Mouse (Mus musculus): Measurements from ENCODE around the gene Syt8. TPM values are rescaled to one million over a fixed set of nuclear protein-coding genes. Genes with fewer than 3 reads are reported as not detected.
A peak's percentile ranks its signal among the peaks of the same experiment; 100 is the strongest.

The Syt8 gene
- polyA plus RNA-seq, 1 experiment from 2014 or later: not detected

DNA sequence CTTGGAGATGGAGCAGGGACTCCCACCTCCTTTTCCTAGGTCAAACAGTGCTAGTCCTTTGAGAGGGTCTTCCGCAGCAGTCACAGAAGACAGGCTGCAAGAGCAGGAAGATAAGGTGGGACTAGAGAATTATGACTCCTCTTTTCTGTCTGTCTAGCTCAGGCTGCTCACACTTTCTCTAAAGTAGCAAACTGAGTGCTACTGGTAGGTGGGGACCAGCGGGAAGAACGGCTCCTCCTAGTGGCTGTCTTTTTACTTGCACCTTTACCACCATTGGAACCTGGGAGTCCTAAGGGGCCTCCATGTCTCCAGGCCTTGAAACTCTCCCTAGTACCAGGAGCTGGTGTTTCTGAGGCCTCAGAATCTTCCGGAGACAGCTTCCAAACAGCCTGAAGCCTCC lies 874 bp downstream of the Syt8 start:
- Histone ChIP-seq H3K9me3 (replicated peaks; ENCODE audit: control insufficient read depth, low read length) (no peaks in the 10 kb centered on the region), H3K4me1 (ENCODE audit: control insufficient read depth, insufficient read depth, low read length) (peaks cover 3% of the 10 kb centered on the region), H3K27ac (ENCODE audit: low read depth, low read length) (no peak overlapping the region), H3K36me3 (ENCODE audit: control insufficient read depth, insufficient read depth, low read length) (no peaks in the 10 kb centered on the region), H3K27me3 (replicated peaks; ENCODE audit: control insufficient read depth, insufficient read depth, low read length) (no peaks in the 10 kb centered on the region), H3K4me3 (ENCODE audit: low read depth, low read length) (no peak overlapping the region), H3K9ac (ENCODE audit: low read length) (no peak overlapping the region), H3K4me2 (ENCODE audit: low read length) (no peak overlapping the region)
- DNase-seq (ENCODE audit: low spot score) (peak; percentile 79), ATAC-seq (0 out of 2 replicates have a peak, but pooled peaks have one; percentile 42)
- WGBS: 22% methylated on average over 4 of the region's 4 CpGs

DNA sequence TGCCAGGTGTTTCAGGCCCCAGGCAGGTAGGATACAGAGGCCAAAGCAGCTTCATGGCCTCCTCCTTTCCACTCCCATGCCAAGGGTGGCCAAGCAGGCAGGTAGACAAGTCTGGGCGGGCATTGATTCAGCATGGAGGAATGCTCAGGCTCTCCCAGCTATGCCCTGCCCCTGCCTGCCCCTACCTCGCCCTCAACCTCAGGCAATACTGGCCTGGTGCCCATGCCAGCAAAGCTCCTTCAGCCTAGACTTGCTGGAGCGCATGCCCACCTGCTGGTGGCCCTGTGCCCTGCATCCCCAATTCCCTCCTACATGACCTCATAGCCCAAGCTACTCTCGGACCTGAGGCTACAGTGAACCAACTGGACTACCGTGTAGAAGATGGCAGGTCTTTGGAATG lies 2.7 kb downstream of the Syt8 start:
- Histone ChIP-seq H3K9ac (ENCODE audit: low read length) (no peak overlapping the region), H3K9me3 (replicated peaks; ENCODE audit: control insufficient read depth, low read length) (no peaks in the 10 kb centered on the region), H3K27me3 (replicated peaks; ENCODE audit: control insufficient read depth, insufficient read depth, low read length) (no peaks in the 10 kb centered on the region), H3K27ac (ENCODE audit: low read depth, low read length) (no peak overlapping the region), H3K4me1 (ENCODE audit: control insufficient read depth, insufficient read depth, low read length) (no peaks in the 10 kb centered on the region), H3K4me3 (ENCODE audit: low read depth, low read length) (no peak overlapping the region), H3K4me2 (ENCODE audit: low read length) (no peak overlapping the region), H3K36me3 (ENCODE audit: control insufficient read depth, insufficient read depth, low read length) (no peaks in the 10 kb centered on the region)
- no peak for ATAC-seq
- 79% methylated on average over 5 of the region's 5 CpGs for WGBS
- no peak for DNase-seq (ENCODE audit: low spot score)

DNA sequence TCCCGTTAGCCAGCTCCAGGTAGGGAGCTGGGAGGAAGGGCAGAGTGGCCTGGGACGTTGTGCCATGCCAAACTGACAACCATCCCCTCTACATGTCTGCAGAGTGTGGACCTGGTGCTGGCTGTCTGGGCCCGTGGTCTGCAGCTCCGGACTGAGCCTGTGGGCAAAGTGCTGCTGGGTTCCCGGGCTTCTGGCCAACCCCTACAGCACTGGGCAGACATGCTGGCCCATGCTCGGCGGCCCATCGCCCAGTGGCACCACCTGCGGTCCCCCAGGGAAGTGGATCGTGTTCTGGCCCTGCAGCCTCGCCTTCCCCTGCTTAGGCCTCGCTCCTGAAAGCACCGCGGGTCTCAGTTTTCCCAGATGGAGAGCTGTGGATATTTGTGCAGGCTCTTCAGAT lies 5.3 kb downstream of the Syt8 start:
- WGBS: 86% methylated on average over 14 of the region's 14 CpGs
- H3K4me3 ChIP-seq (ENCODE audit: low read depth, low read length): no peak overlapping the region
- no peaks in the 10 kb centered on the region for H3K36me3 ChIP-seq (ENCODE audit: control insufficient read depth, insufficient read depth, low read length)
- H3K27ac ChIP-seq (ENCODE audit: low read depth, low read length): no peak overlapping the region
- no peaks in the 10 kb centered on the region for H3K27me3 ChIP-seq (replicated peaks; ENCODE audit: control insufficient read depth, insufficient read depth, low read length)
- H3K4me1 ChIP-seq (ENCODE audit: control insufficient read depth, insufficient read depth, low read length): no peaks in the 10 kb centered on the region
- no peak for DNase-seq (ENCODE audit: low spot score)
- no peak overlapping the region for H3K9ac ChIP-seq (ENCODE audit: low read length)
- H3K9me3 ChIP-seq (replicated peaks; ENCODE audit: control insufficient read depth, low read length): no peaks in the 10 kb centered on the region
- no peak overlapping the region for H3K4me2 ChIP-seq (ENCODE audit: low read length)
- ATAC-seq: no peak

DNA sequence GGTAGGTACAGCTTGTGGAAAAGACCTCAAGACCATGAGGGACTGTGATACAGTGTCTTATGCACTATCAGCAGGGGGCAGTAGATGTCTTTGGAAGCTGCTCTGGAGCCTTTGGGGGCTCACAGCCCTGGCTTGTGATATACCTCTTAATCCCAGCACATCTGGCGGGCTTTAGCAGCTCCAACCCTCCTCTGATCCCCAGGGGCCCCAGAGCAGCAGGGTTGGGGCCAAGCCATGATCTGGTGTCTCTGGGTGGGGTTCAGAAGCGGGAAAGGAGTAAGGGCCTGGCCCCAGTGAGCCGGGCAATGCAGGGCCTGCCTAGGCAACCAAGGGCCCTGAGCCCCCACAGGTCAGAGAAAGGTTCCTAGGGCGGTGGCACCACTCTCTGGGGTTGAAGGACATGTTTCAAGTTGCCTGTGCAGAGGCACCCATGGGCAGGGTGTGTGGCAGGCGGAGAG lies 6.0 kb downstream of the Syt8 start:
- ATAC-seq: peak; percentile 55; the same call in 1 of the 2 replicates
- no peaks in the 10 kb centered on the region for H3K27me3 ChIP-seq (replicated peaks; ENCODE audit: control insufficient read depth, insufficient read depth, low read length)
- WGBS: 70% methylated on average over 5 of the region's 5 CpGs
- no peak overlapping the region for H3K4me2 ChIP-seq (ENCODE audit: low read length)
- no peaks in the 10 kb centered on the region for H3K4me1 ChIP-seq (ENCODE audit: control insufficient read depth, insufficient read depth, low read length)
- no peaks in the 10 kb centered on the region for H3K9me3 ChIP-seq (replicated peaks; ENCODE audit: control insufficient read depth, low read length)
- H3K4me3 ChIP-seq (ENCODE audit: low read depth, low read length): no peak overlapping the region
- no peak overlapping the region for H3K27ac ChIP-seq (ENCODE audit: low read depth, low read length)
- no peak overlapping the region for H3K9ac ChIP-seq (ENCODE audit: low read length)
- H3K36me3 ChIP-seq (ENCODE audit: control insufficient read depth, insufficient read depth, low read length): no peaks in the 10 kb centered on the region
- peak; percentile 77 for DNase-seq (ENCODE audit: low spot score)

DNA sequence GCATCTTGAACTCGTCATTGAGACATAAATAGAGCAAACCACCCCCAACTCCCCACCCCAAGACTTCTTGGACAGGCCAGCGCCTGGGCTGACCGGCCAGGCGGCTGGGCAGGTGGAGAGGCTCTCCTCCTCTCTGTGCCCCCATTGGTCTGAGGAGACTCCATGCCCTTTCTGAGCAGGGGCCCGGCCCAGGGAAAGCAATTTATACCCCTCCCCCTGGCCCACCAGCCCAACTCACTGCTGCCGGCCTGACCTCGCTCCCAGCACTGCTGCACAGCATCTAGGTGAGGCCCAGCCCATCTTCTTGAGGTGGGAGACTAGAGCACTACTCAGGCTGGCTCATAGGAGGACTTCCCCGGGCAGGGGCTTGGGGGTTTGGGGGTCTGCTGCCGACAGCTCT lies 6.9 kb downstream of the Syt8 start, which contains the start of gene Tnni2:
Gene Tnni2 (plus strand): TSS at position 224 of the 400 bp plus-strand sequence.
- H3K4me2 ChIP-seq (ENCODE audit: low read length): no peak within 1 kb of the TSS
- DNase-seq (ENCODE audit: low spot score): no peak
- no peak within 1 kb of the TSS for H3K27ac ChIP-seq (ENCODE audit: low read depth, low read length)
- WGBS: 82% methylated on average over 9 of the region's 9 CpGs
- H3K27me3 ChIP-seq (replicated peaks; ENCODE audit: control insufficient read depth, insufficient read depth, low read length): no peaks in the 10 kb centered on the region
- H3K9me3 ChIP-seq (replicated peaks; ENCODE audit: control insufficient read depth, low read length): no peaks in the 10 kb centered on the region
- H3K4me3 ChIP-seq (ENCODE audit: low read depth, low read length): no peak within 1 kb of the TSS
- no peaks in the 10 kb centered on the region for H3K36me3 ChIP-seq (ENCODE audit: control insufficient read depth, insufficient read depth, low read length)
- ATAC-seq: no peak
- no peaks in the 10 kb centered on the region for H3K4me1 ChIP-seq (ENCODE audit: control insufficient read depth, insufficient read depth, low read length)
- H3K9ac ChIP-seq (ENCODE audit: low read length): no peak within 1 kb of the TSS

DNA sequence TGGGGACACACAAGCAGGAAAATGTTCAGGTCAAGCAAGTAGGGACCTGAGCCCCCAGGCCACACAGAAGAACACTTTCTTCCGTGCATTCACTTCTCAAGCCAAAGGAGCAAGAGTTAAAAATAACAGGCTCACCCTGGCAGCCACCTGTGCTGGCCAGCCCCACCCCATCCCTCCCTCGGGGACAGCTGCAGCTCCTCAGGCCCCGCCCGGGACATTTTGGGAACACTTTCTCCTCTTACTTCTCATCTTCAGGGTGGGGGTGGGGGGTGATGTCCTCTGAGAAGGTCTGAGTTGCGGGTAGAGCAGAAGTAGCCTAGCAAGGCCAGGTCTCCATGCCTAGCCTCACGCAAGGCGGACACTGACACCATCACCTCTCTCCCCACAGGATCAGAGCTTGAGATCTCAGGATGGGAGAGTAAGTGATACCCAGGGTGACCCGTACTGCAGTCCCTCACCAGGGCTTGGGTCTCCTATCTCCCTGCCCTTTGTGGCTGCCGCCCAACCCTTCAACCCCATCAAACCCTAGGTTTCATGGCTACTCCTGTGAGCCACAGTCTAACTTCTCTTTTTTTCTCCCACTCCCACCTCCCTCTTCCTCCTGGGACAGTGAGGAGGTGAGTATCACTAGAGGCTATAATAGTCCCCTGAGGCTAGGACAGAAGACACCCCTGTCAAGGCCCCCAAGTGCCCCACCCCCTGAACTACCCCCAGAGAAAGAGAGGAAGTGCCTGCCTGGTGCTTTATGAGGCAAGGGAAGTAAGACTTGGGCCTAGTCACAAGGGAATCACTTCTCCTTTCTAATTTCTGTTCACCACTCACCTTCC lies 7.6 kb downstream of the Syt8 start:
- Histone ChIP-seq H3K27me3 (replicated peaks; ENCODE audit: control insufficient read depth, insufficient read depth, low read length) (no peaks in the 10 kb centered on the region), H3K27ac (ENCODE audit: low read depth, low read length) (no peak overlapping the region), H3K4me1 (ENCODE audit: control insufficient read depth, insufficient read depth, low read length) (no peaks in the 10 kb centered on the region), H3K9ac (ENCODE audit: low read length) (no peak overlapping the region), H3K9me3 (replicated peaks; ENCODE audit: control insufficient read depth, low read length) (no peaks in the 10 kb centered on the region), H3K4me2 (ENCODE audit: low read length) (no peak overlapping the region), H3K4me3 (ENCODE audit: low read depth, low read length) (no peak overlapping the region), H3K36me3 (ENCODE audit: control insufficient read depth, insufficient read depth, low read length) (no peaks in the 10 kb centered on the region)
- ATAC-seq: no peak
- no peak for DNase-seq (ENCODE audit: low spot score)
- WGBS: 85% methylated on average over 9 of the region's 9 CpGs

DNA sequence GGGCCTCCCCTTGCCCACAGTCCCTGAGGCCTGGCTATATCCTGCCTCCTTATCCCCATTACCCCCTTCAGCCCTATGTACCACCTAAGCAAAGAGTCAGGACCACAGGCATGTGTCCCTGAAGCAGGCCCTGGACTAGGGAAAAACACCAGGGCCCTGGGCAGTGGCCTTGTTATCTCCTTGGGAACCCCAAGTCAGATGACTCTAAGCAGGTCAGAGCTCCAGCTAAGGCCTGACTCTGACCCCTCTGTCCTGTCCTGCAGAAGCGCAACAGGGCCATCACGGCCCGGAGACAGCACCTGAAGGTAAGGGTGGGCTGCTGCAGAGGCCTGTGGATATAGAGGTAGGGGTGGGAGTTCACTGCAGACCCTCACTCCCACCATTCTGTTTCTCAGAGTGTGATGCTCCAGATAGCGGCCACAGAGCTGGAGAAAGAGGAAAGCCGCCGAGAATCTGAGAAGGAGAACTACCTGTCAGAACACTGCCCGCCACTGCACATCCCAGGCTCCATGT lies 8.3 kb downstream of the Syt8 start:
- no peak overlapping the region for H3K4me3 ChIP-seq (ENCODE audit: low read depth, low read length)
- no peak overlapping the region for H3K27ac ChIP-seq (ENCODE audit: low read depth, low read length)
- H3K9me3 ChIP-seq (replicated peaks; ENCODE audit: control insufficient read depth, low read length): no peaks in the 10 kb centered on the region
- H3K4me2 ChIP-seq (ENCODE audit: low read length): no peak overlapping the region
- no peaks in the 10 kb centered on the region for H3K36me3 ChIP-seq (ENCODE audit: control insufficient read depth, insufficient read depth, low read length)
- H3K27me3 ChIP-seq (replicated peaks; ENCODE audit: control insufficient read depth, insufficient read depth, low read length): no peaks in the 10 kb centered on the region
- H3K4me1 ChIP-seq (ENCODE audit: control insufficient read depth, insufficient read depth, low read length): no peaks in the 10 kb centered on the region
- 95% methylated on average over 7 of the region's 7 CpGs for WGBS
- no peak for ATAC-seq
- H3K9ac ChIP-seq (ENCODE audit: low read length): no peak overlapping the region
- DNase-seq (ENCODE audit: low spot score): no peak

DNA sequence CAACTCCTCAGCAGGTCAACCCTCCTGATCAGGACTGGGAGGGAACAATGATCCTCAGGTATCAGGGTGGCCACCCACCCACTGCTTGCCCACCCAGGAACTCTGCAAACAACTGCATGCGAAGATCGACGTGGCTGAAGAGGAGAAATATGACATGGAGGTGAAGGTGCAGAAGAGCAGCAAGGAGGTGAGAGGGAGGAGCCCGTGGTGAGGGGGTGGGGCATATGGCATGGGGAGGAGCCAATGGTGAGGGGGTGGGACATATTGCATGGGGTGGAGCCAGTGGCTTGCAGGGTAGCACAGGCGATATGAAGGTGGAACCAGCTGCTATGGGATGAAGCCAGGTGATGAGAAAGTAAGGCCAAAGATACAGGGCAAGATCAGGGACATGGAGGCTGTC lies 8.8 kb downstream of the Syt8 start:
- ATAC-seq: no peak

DNA sequence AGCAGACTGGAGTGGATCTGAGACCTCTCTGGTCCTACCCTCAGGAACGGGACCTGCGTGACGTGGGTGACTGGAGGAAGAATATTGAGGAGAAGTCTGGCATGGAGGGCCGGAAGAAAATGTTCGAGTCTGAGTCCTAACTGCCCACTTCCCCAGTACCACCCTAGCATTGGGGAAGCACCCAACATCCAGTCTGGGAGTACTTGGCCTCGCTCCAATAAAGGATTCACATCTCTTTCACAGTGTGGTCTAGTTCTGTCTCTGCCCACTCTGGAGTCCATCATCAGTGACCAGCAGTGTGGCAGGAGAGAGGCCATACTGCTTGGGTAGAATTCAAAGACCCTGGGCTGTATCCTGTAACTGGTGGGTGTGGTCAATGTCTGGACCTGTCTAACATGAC lies 9.5 kb downstream of the Syt8 start:
- Histone ChIP-seq H3K27ac (ENCODE audit: low read depth, low read length) (no peak overlapping the region), H3K27me3 (replicated peaks; ENCODE audit: control insufficient read depth, insufficient read depth, low read length) (no peaks in the 10 kb centered on the region), H3K9ac (ENCODE audit: low read length) (no peak overlapping the region), H3K4me1 (ENCODE audit: control insufficient read depth, insufficient read depth, low read length) (no peaks in the 10 kb centered on the region), H3K4me2 (ENCODE audit: low read length) (no peak overlapping the region), H3K9me3 (replicated peaks; ENCODE audit: control insufficient read depth, low read length) (no peaks in the 10 kb centered on the region), H3K4me3 (ENCODE audit: low read depth, low read length) (no peak overlapping the region), H3K36me3 (ENCODE audit: control insufficient read depth, insufficient read depth, low read length) (no peaks in the 10 kb centered on the region)
- ATAC-seq (no peak), DNase-seq (ENCODE audit: low spot score) (no peak)
- WGBS: 95% methylated on average over 6 of the region's 6 CpGs

More for the DNA sequence above, 8.8 kb downstream of the Syt8 start:
- no peaks in the 10 kb centered on the region for H3K9me3 ChIP-seq (replicated peaks; ENCODE audit: control insufficient read depth, low read length)
- WGBS: 92% methylated on average over 5 of the region's 5 CpGs
- H3K27ac ChIP-seq (ENCODE audit: low read depth, low read length): no peak overlapping the region
- no peaks in the 10 kb centered on the region for H3K4me1 ChIP-seq (ENCODE audit: control insufficient read depth, insufficient read depth, low read length)
- no peaks in the 10 kb centered on the region for H3K27me3 ChIP-seq (replicated peaks; ENCODE audit: control insufficient read depth, insufficient read depth, low read length)
- no peak overlapping the region for H3K4me2 ChIP-seq (ENCODE audit: low read length)
- H3K9ac ChIP-seq (ENCODE audit: low read length): no peak overlapping the region
- no peak for DNase-seq (ENCODE audit: low spot score)
- H3K36me3 ChIP-seq (ENCODE audit: control insufficient read depth, insufficient read depth, low read length): no peaks in the 10 kb centered on the region
- no peak overlapping the region for H3K4me3 ChIP-seq (ENCODE audit: low read depth, low read length)
